Mouse (Mus musculus): Measurements from ENCODE around the gene Tcn2.

Tcn2 gene

GRCm38 (mm10) chr11:3930931-3931330 is 1.0 kb downstream of the Tcn2 start:
- no peak for DNase-seq (ENCODE audit: extremely low read depth, insufficient read length, low spot score)

- DNase-seq (ENCODE audit: extremely low read depth, insufficient read length, low spot score) = no peak
Measured at GRCm38 (mm10) chr11:3930019-3930418, 1.9 kb downstream of the Tcn2 start.

GRCm38 (mm10) chr11:3925916-3926315 is 6.0 kb downstream of the Tcn2 start:
- no peak for DNase-seq (ENCODE audit: extremely low read depth, insufficient read length, low spot score)

- no peak for DNase-seq (ENCODE audit: extremely low read depth, insufficient read length, low spot score)
Measured at GRCm38 (mm10) chr11:3922731-3923130, 9.2 kb downstream of the Tcn2 start.

GRCm38 (mm10) chr11:3922115-3922514 is 9.8 kb downstream of the Tcn2 start:
- DNase-seq (ENCODE audit: extremely low read depth, insufficient read length, low spot score) = no peak

GRCm38 (mm10) chr11:3921281-3921850 is 10.6 kb downstream of the Tcn2 start:
- DNase-seq (ENCODE audit: extremely low read depth, insufficient read length, low spot score) = peak; percentile 41

GRCm38 (mm10) chr11:3920476-3920875 is 11.5 kb downstream of the Tcn2 start:
- no peak for DNase-seq (ENCODE audit: extremely low read depth, insufficient read length, low spot score)

GRCm38 (mm10) chr11:3918738-3919137 is 13.2 kb downstream of the Tcn2 start:
- no peak for DNase-seq (ENCODE audit: extremely low read depth, insufficient read length, low spot score)

GRCm38 (mm10) chr11:3914109-3914840 is 17.7 kb downstream of the Tcn2 start, which contains the start of gene Slc35e4:
TSS of gene Slc35e4 (minus strand) at chr11:3914664.
- DNase-seq (ENCODE audit: extremely low read depth, insufficient read length, low spot score) = peak; percentile 94

- peak; percentile 96 for DNase-seq (ENCODE audit: extremely low read depth, insufficient read length, low spot score)
Measured at GRCm38 (mm10) chr11:3913316-3914108, 18.4 kb downstream of the Tcn2 start.

- no peak for DNase-seq (ENCODE audit: extremely low read depth, insufficient read length, low spot score)
Measured at GRCm38 (mm10) chr11:3912875-3913271, 19.1 kb downstream of the Tcn2 start.

GRCm38 (mm10) chr11:3912100-3912874 is 19.7 kb downstream of the Tcn2 start:
- no peak for DNase-seq (ENCODE audit: extremely low read depth, insufficient read length, low spot score)

- DNase-seq (ENCODE audit: extremely low read depth, insufficient read length, low spot score) = peak; percentile 50
Measured at GRCm38 (mm10) chr11:3911440-3911839, 20.5 kb downstream of the Tcn2 start.

GRCm38 (mm10) chr11:3910513-3911310 is 21.2 kb downstream of the Tcn2 start:
- DNase-seq (ENCODE audit: extremely low read depth, insufficient read length, low spot score) = peak; percentile 42

- peak; percentile 73 for DNase-seq (ENCODE audit: extremely low read depth, insufficient read length, low spot score)
Measured at GRCm38 (mm10) chr11:3909236-3909635, 22.7 kb downstream of the Tcn2 start.

GRCm38 (mm10) chr11:3905446-3905845 is 26.5 kb downstream of the Tcn2 start:
- peak; percentile 82 for DNase-seq (ENCODE audit: extremely low read depth, insufficient read length, low spot score)

GRCm38 (mm10) chr11:3904673-3905072 is 27.3 kb downstream of the Tcn2 start:
- no peak for DNase-seq (ENCODE audit: extremely low read depth, insufficient read length, low spot score)

- peak; percentile 89 for DNase-seq (ENCODE audit: extremely low read depth, insufficient read length, low spot score)
Measured at GRCm38 (mm10) chr11:3903046-3903445, 28.9 kb downstream of the Tcn2 start.

- no peak for DNase-seq (ENCODE audit: extremely low read depth, insufficient read length, low spot score)
Measured at GRCm38 (mm10) chr11:3902516-3902915, 29.4 kb downstream of the Tcn2 start.

- DNase-seq (ENCODE audit: extremely low read depth, insufficient read length, low spot score) = no peak
Measured at GRCm38 (mm10) chr11:3900296-3900695, 31.7 kb downstream of the Tcn2 start.
